Mouse (Mus musculus): Measurements from ENCODE around the gene Tdrd12.

Gene Tdrd12

DNA sequence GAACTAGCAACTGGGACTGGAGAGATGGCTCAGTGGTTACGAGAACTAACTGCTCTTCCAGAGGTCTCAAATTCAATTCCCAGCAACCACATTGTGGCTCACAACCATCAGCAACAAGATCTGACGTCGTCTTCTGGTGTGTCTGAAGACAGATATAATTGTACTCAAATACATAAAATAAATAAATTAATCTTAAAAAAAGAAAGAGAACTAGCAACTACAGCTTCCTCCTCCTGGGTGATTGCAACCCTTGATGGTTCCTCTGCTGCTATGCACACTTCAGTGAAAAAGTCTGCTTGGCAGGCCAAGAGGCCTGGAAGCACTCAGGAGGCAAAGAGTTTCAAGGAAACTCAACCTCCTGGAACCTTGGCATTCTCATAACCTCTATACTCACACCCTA, 7.5 kb downstream of the Tdrd12 start:
- Histone ChIP-seq H3K36me3 (ENCODE audit: control insufficient read depth, insufficient read depth, low read length, poor library complexity, severe bottlenecking) (no peaks in the 10 kb centered on the region), H3K27me3 (ENCODE audit: control insufficient read depth, insufficient read depth, low read length, poor library complexity, severe bottlenecking) (no peaks in the 10 kb centered on the region; the same call in 1 of the 2 replicates)
- DNase-seq (ENCODE audit: low read depth, low spot score) = no peak

DNA sequence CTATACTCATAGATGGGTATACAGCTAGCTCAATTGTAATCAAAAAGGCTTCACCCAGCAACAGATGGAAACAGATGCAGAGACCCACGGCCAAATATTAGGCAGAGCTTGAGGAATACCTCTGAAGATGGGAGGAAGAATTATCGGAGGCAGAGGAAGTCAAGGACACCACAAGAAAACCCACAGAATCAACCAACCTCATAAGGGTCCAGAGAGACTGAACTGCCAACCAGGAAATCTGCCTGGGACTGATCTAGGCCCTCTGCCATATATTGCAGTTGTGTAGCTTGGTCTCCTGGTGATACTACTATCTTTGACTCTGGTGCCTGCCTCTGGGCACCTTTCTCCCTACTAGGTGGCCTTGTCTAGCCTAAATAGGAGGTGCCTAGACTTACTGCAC, 10.8 kb downstream of the Tdrd12 start:
- H3K36me3 ChIP-seq (ENCODE audit: control insufficient read depth, insufficient read depth, low read length, poor library complexity, severe bottlenecking) = no peaks in the 10 kb centered on the region
- DNase-seq (ENCODE audit: low read depth, low spot score) = no peak
- no peaks in the 10 kb centered on the region; the same call in 1 of the 2 replicates for H3K27me3 ChIP-seq (ENCODE audit: control insufficient read depth, insufficient read depth, low read length, poor library complexity, severe bottlenecking)

DNA sequence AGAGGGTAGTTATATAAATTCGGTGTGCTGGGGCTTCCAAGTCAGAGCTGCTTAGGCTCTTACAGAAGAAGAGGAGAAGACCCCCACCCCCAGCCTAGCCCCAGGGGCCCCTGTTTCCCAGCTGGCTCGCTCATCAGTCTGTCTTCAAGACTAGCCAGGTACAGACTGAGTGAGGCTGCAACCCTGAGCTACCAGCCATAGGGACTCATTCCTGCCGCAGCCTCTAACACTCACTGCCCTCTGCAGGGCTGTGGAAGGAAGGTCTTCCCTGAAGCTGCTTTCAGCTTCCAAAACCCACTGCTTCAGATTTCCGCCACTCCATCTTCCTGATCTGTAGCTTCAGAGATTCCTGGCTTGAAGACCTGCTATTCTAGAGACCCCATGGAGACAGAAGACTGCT, 35.5 kb downstream of the Tdrd12 start:
- H3K36me3 ChIP-seq (ENCODE audit: control insufficient read depth, insufficient read depth, low read length, poor library complexity, severe bottlenecking) = no peaks in the 10 kb centered on the region
- DNase-seq (ENCODE audit: low read depth, low spot score) = peak; percentile 2
- H3K27me3 ChIP-seq (ENCODE audit: control insufficient read depth, insufficient read depth, low read length, poor library complexity, severe bottlenecking) = no peaks in the 10 kb centered on the region; the same call in 1 of the 2 replicates

DNA sequence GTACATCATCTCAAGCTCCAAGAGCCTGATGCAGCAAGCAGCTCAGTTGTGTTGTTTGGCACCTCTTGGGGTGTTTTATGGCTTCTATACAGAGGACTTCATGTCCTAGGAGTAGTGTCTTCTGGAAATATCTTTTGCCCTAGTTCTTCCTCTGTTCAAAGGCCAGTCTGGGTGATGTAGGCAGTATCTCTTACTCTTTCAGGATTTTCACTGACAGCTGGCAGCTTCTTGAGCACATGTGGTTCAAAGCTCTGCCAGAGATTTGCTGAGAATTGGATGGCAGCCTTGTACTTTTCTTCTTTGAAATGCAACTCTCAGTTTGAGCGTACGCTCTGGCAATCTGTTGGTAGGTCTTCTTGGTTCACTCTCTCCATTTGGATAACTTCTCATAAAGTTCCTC, 40.0 kb downstream of the Tdrd12 start:
- Histone ChIP-seq H3K36me3 (ENCODE audit: control insufficient read depth, insufficient read depth, low read length, poor library complexity, severe bottlenecking) (no peaks in the 10 kb centered on the region), H3K27me3 (ENCODE audit: control insufficient read depth, insufficient read depth, low read length, poor library complexity, severe bottlenecking) (no peaks in the 10 kb centered on the region; the same call in 1 of the 2 replicates)
- DNase-seq (ENCODE audit: low read depth, low spot score) = no peak

DNA sequence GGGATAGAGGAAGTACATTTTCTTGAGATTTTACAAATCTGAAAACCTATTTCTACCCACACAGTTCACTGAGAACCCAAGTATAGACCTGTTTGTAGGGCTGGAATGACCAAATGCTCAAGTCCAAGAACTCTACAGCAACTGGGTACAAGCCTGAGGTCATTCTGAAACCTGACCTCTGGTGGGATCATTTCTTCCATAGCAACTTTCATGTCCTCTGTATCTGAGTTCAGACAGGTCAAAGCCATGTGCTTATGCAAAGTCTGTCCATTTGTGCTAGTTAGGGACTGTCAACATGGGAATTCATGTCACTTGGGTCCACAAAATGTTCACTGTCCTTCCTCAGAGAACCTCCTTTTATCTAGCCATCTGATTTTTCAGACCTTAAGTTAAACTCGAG, 46.5 kb downstream of the Tdrd12 start:
- no peaks in the 10 kb centered on the region for H3K36me3 ChIP-seq (ENCODE audit: control insufficient read depth, insufficient read depth, low read length, poor library complexity, severe bottlenecking)
- H3K27me3 ChIP-seq (ENCODE audit: control insufficient read depth, insufficient read depth, low read length, poor library complexity, severe bottlenecking) = no peaks in the 10 kb centered on the region
- no peak for DNase-seq (ENCODE audit: low read depth, low spot score)

DNA sequence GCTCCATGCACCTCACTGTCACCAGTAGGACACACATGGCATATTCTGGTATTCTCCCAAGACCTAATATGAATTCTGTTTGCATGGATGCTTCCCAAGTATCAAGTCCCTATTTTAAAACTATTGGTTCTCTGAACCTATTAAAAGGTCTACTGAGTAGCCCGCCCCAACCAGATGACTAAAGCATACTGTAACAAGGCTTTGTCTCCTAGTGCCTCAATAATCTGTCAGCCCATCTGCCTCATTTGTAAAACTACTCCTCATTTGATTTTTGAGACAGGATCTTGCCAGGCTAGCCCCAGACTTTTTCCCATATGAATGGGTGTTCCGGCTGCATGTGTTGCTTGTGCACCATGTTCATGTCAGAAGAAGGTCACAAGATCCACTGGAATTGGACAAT, 47.4 kb downstream of the Tdrd12 start:
- Histone ChIP-seq H3K27me3 (ENCODE audit: control insufficient read depth, insufficient read depth, low read length, poor library complexity, severe bottlenecking) (no peaks in the 10 kb centered on the region), H3K36me3 (ENCODE audit: control insufficient read depth, insufficient read depth, low read length, poor library complexity, severe bottlenecking) (no peaks in the 10 kb centered on the region)
- DNase-seq (ENCODE audit: low read depth, low spot score) = no peak

DNA sequence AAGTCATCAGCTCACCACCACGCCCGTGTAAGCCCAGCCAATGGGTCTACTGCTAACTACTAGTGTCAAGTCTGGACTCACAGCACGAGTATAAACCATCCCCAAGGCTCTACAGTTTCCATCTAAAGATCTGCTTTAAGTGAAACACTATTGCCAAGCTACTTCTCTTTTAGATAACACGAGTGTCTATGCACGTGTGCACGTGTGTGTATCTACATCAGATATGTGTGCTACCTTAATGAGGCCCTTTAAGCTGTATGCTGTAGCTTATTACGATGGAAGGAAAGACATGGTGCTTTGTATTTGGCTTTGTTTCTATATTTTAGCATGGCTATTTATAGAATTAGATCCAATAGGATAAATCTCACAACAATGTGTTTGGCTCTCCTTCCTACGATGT, 51.0 kb downstream of the Tdrd12 start:
- Histone ChIP-seq H3K27me3 (ENCODE audit: control insufficient read depth, insufficient read depth, low read length, poor library complexity, severe bottlenecking) (no peaks in the 10 kb centered on the region), H3K36me3 (ENCODE audit: control insufficient read depth, insufficient read depth, low read length, poor library complexity, severe bottlenecking) (no peaks in the 10 kb centered on the region)
- no peak for DNase-seq (ENCODE audit: low read depth, low spot score)

DNA sequence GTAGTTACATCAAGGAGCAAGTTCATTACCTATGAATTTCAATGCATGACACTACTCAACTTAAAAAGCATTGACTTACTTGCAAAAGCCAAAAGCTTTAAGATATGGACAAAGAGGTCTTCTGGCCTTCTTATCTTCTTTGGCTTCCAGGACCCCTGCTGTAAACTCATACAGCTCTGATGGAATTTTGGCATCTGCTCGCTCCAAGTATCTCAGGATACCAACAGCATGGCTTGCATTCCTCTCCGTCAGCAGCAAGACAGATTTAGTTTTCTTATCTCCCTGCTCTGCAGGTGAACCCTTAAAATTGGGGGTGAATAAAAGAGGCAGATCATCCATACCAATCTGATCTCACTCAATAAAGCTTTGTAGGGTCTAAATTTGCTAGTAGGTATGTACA, 52.4 kb downstream of the Tdrd12 start:
- no peaks in the 10 kb centered on the region for H3K36me3 ChIP-seq (ENCODE audit: control insufficient read depth, insufficient read depth, low read length, poor library complexity, severe bottlenecking)
- DNase-seq (ENCODE audit: low read depth, low spot score) = no peak
- no peaks in the 10 kb centered on the region for H3K27me3 ChIP-seq (ENCODE audit: control insufficient read depth, insufficient read depth, low read length, poor library complexity, severe bottlenecking)

DNA sequence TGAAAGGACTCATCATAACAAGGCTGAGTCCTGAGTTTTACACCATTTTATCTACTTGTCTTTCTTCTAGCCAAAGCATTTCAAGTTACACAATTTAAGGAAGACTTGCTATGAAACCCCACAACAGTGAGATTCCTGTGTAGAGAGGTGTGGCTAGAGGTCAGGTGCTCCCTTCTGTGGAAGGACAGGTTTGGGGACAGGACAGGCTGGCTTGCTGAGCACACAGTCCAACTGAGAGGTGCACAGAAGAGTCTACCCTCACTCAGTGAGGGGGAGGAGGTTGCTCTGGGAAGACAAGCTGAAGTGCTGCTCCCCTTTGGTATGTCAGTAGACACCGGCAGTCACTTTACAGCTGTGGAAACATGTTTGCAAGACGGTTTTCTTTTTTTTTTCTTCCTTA, 61.1 kb downstream of the Tdrd12 start:
- no peaks in the 10 kb centered on the region for H3K27me3 ChIP-seq (ENCODE audit: control insufficient read depth, insufficient read depth, low read length, poor library complexity, severe bottlenecking)
- no peak for DNase-seq (ENCODE audit: low read depth, low spot score)
- no peaks in the 10 kb centered on the region for H3K36me3 ChIP-seq (ENCODE audit: control insufficient read depth, insufficient read depth, low read length, poor library complexity, severe bottlenecking)

DNA sequence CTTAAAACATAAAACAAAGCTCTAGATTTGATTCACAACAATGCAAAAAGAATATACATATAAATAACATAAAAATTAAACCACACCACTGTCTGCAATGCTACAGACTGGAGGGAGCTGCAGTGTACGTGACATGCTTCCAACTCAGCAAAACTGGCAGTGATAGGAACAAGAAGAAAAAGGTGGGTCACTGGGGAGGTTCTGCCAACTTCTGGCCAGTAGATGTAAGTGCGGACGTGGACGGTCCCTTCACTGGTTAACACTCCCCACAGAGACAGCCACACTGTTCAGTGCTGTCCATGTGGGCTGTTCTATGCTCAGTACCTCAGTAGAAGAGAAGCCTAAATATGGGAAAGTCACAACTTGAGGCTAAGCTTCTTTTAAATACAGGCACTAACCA, 66.8 kb downstream of the Tdrd12 start:
- H3K27me3 ChIP-seq (ENCODE audit: control insufficient read depth, insufficient read depth, low read length, poor library complexity, severe bottlenecking) = no peaks in the 10 kb centered on the region
- no peaks in the 10 kb centered on the region for H3K36me3 ChIP-seq (ENCODE audit: control insufficient read depth, insufficient read depth, low read length, poor library complexity, severe bottlenecking)
- DNase-seq (ENCODE audit: low read depth, low spot score) = peak; percentile 5

DNA sequence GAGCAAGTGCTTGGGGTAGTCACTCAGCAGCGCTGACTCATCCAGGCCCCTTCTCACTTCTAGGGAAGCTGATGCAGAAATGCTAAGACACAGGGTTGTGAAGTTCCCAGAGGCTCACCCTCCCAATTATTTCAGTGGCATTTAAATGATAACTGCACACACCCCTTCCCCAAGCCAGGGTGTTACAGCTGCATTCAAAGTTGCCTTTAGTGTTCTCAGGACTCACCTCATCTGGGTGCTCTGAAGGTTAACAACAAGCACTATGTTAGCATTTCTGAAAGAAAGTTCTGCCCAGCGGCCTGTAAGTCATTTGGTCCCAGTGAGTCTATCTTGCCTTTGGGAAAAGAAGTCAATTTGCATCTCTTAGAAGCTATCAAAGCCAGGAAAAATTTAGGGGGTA, 69.7 kb downstream of the Tdrd12 start:
- DNase-seq (ENCODE audit: low read depth, low spot score) = no peak
- no peaks in the 10 kb centered on the region for H3K27me3 ChIP-seq (ENCODE audit: control insufficient read depth, insufficient read depth, low read length, poor library complexity, severe bottlenecking)
- H3K36me3 ChIP-seq (ENCODE audit: control insufficient read depth, insufficient read depth, low read length, poor library complexity, severe bottlenecking) = no peaks in the 10 kb centered on the region

DNA sequence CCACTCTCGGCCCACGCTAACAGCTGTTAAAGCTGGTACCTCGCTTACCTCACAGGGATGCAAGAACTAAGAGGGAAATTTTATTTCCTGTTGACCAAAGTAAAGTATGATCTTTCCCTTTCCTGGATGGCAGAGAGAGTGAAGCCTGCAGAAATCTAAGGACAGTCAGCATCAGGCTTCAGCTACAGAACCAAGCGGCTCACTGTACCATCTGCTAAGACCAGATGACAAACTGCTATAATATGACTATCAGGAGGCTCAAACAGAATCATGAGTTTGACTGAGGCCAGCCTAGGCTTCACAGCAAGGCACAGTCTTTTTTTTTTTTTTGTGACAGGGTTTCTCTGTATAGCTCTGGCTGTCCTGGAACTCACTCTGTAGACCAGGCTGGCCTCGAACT, 72.5 kb downstream of the Tdrd12 start:
- Histone ChIP-seq H3K36me3 (ENCODE audit: control insufficient read depth, insufficient read depth, low read length, poor library complexity, severe bottlenecking) (no peaks in the 10 kb centered on the region), H3K27me3 (ENCODE audit: control insufficient read depth, insufficient read depth, low read length, poor library complexity, severe bottlenecking) (no peaks in the 10 kb centered on the region)
- DNase-seq (ENCODE audit: low read depth, low spot score) = no peak

DNA sequence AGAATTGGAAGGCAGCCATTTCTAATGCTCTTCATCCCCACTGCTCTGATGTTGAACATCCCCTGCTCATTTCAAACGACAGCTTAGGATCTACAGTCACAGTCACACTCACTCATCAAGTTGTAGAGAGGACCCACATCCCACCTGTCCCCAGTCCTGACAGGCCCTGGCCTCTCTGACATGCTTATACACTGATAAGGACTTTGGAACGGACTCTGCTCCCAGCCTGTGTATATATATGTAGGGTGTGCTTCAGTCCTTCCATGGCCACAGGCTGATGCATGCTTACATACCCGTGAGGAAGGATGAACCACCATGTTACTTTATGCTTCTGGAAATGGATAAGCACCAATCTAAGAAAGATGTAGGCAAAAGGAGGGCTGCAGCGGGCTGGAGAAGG, 76.6 kb downstream of the Tdrd12 start:
- no peaks in the 10 kb centered on the region for H3K27me3 ChIP-seq (ENCODE audit: control insufficient read depth, insufficient read depth, low read length, poor library complexity, severe bottlenecking)
- no peak for DNase-seq (ENCODE audit: low read depth, low spot score)
- no peaks in the 10 kb centered on the region for H3K36me3 ChIP-seq (ENCODE audit: control insufficient read depth, insufficient read depth, low read length, poor library complexity, severe bottlenecking)

DNA sequence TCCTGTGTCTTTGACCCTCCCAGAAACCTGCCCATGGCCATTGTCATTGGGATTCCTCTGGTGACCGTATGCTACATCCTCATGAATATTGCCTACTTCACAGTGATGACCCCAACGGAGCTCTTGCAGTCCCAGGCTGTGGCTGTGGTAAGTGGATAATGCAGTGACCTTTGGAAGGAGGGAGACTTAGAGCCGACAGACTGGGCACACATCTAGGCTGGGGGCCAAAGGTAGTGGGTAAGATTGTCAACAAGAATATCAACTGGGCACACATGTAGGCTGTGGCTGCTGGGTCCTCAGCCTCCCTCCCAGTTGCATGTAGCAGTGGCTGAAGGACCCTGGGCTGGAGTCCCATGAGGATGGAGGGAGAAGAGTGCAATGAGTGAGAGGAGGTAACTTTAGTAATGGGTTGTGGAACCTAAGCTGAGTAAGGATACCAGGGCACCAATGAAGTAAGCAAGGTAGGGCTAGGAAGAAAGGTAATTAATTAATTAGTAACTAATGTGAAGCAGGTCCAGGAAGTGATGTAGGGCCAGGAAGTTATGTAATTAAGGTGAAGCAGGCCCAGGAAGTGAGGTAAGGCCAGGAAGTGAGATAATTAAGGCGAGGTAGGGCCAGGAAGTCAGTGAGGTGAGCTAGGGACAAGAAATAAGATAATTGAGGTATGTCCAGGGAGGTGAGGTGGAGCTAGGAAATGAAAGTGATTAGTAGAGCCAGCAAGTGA, 81.3 kb downstream of the Tdrd12 start:
- no peaks in the 10 kb centered on the region for H3K27me3 ChIP-seq (ENCODE audit: control insufficient read depth, insufficient read depth, low read length, poor library complexity, severe bottlenecking)
- DNase-seq (ENCODE audit: low read depth, low spot score) = no peak
- H3K36me3 ChIP-seq (ENCODE audit: control insufficient read depth, insufficient read depth, low read length, poor library complexity, severe bottlenecking) = no peaks in the 10 kb centered on the region

DNA sequence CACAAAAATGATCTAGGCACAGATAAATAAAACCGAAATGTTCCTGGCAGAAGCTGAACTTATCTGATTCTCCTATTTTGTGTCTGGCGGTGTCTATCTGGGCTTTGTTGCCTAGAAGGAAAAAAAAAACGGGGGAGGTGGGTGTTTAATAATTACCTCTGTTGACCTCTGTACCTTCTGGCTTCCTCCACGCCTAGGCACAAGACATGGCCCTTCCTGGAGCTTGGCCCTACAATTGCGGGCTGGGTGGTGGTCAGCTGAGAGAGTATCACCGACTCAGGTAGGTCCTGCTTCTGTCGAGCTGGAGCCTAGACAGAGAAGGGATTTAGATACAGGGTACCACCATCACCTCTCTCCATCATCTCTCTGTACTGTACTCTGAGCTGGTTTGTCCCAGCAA, 88.7 kb downstream of the Tdrd12 start:
- Histone ChIP-seq H3K27me3 (ENCODE audit: control insufficient read depth, insufficient read depth, low read length, poor library complexity, severe bottlenecking) (no peaks in the 10 kb centered on the region), H3K36me3 (ENCODE audit: control insufficient read depth, insufficient read depth, low read length, poor library complexity, severe bottlenecking) (no peaks in the 10 kb centered on the region)
- DNase-seq (ENCODE audit: low read depth, low spot score) = no peak

Measured in splenic B cell, adult 2 months (primary cell).